Mouse (Mus musculus) hindbrain, postnatal 0 days (tissue): ENCODE measurements around the gene Plcb3. TPM values are rescaled to one million over a fixed set of nuclear protein-coding genes. Genes with fewer than 3 reads are reported as not detected.
A peak's percentile ranks its signal among the peaks of the same experiment; 100 is the strongest.

Source experiments
- ATAC-seq: fragments of 200-750 bp; cut with Nextera tagmentation; 2 replicates; pipeline ENCODE4 v1.8.0; 2017; ENCODE audit warnings: mild to moderate bottlenecking, moderate TSS enrichment, moderate library complexity
- DNase-seq: peaks from one replicate; pipeline ENCODE4 v3.0.0-alpha.2; 2015; ENCODE audit warnings: low spot score
- H3K27ac ChIP-seq: fragments of 300-500 bp; sonication (generic); 2 replicates; pipeline ENCODE4 v1.5.1; 2014; ENCODE audit warnings: mild to moderate bottlenecking
- H3K27me3 ChIP-seq: fragments of 300-500 bp; sonication (generic); 2 replicates; pipeline ENCODE4 v1.6.1; 2014; ENCODE audit warnings: low read length, mixed read lengths; ENCODE audit not compliant: insufficient read depth
- H3K36me3 ChIP-seq: fragments of 300-500 bp; sonication (generic); 2 replicates; pipeline ENCODE4 v1.6.1; 2014; ENCODE audit warnings: low read length, mixed read lengths; ENCODE audit not compliant: insufficient read depth
- H3K4me1 ChIP-seq: fragments of 300-500 bp; sonication (generic); 2 replicates; pipeline ENCODE4 v1.6.1; 2014; ENCODE audit warnings: antibody characterized with exemption, low read length, mixed read lengths; ENCODE audit not compliant: insufficient read depth
- H3K4me2 ChIP-seq: fragments of 300-500 bp; sonication (generic); 2 replicates; pipeline ENCODE4 v1.6.1; 2014; ENCODE audit warnings: low read depth, mild to moderate bottlenecking, low read length, moderate library complexity, mixed read lengths
- H3K4me3 ChIP-seq: fragments of 300-500 bp; sonication (generic); 2 replicates; pipeline ENCODE4 v1.5.1; 2014; ENCODE audit warnings: low read length
- H3K9ac ChIP-seq: fragments of 300-500 bp; sonication (generic); replicated peaks from 2 replicates; pipeline ENCODE4 v1.6.1; 2014; ENCODE audit warnings: mild to moderate bottlenecking, low read length, moderate library complexity, mixed read lengths
- H3K9me3 ChIP-seq: fragments of 300-500 bp; sonication (generic); 2 replicates; pipeline ENCODE4 v1.6.1; 2016; ENCODE audit warnings: low read length, mixed read lengths
- CTCF ChIP-seq: IDR thresholded peaks from 2 replicates; pipeline ENCODE4 v1.5.1; 2016; ENCODE audit warnings: antibody characterized with exemption, control low read depth, low read depth
- WGBS: fragments of 180-500 bp; shearing (Covaris S2); extraction: QIAGEN DNeasy Blood & Tissue Kit; methylation state at CpG from one replicate; pipeline ENCODE4 v1.1.7; 2014; 5-methylcytosine and 5-hydroxymethylcytosine counted together
- polyA plus RNA-seq: library from polyadenylated mRNA; unstranded; fragments of >200 nt; fragmentation: Nextera tagmentation; extraction: Ambion mirVana; gene quantifications from 2 replicates; pipeline ENCODE4 v1.2.1, GENCODE M21; 2015
- total RNA-seq: library from RNA; depleted of rRNA; stranded (reverse); fragments of >200 nt; gene quantifications from 2 replicates; pipeline ENCODE4 v1.2.3, GENCODE M21; 2014

Plcb3 gene
- total and polyA plus RNA-seq, 2 experiments from 2014 or later = 11.1 to 18.5 TPM

DNA sequence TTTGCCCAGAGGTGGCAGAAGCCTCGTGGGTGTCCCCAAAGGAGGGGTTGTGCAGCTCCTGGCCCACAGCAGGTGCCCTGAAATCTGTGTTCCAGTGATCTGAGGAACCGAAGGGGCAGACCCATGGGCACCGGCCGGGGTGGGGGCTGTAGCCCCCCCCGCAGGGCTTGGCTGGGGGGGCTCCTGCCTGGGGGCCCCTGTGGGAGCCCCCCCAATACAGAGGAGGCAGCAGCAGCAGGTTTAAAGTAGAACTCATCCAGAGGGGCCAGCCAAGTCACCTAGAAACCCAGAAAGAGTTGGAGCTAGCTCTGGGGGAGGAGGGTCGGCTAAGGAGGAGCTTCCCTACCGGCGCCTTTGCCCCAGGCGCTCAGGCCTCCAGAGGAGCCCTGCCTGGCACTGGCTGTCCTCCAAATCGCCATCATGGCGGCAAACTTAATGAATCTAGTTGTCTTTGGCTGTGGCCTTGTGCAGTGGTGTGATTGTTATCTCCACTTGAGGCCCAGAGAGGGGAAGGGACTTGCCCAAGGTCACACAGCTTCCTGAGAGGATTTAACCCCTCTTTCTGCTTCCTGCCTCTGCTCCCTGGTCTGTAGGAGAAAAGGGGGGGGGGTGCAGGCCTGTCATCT lies 5.7 kb downstream of the Plcb3 start:
- no peak for ATAC-seq
- H3K36me3 ChIP-seq = no peaks in the 10 kb centered on the region
- DNase-seq = no peak
- 0 out of 2 replicates have a peak, but pooled peaks cover 3% of the 10 kb centered on the region for H3K27me3 ChIP-seq
- no peak overlapping the region for H3K9ac ChIP-seq
- 16% methylated on average over 11 of the region's 11 CpGs for WGBS
- H3K27ac ChIP-seq = no peak overlapping the region
- no peaks in the 10 kb centered on the region for H3K9me3 ChIP-seq
- no peak for TF ChIP-seq CTCF
- H3K4me1 ChIP-seq = no peaks in the 10 kb centered on the region
- H3K4me3 ChIP-seq = no peak overlapping the region; the same call in 1 of the 2 replicates
- H3K4me2 ChIP-seq = peak overlapping the region; percentile 52; the same call in 1 of the 2 replicates

DNA sequence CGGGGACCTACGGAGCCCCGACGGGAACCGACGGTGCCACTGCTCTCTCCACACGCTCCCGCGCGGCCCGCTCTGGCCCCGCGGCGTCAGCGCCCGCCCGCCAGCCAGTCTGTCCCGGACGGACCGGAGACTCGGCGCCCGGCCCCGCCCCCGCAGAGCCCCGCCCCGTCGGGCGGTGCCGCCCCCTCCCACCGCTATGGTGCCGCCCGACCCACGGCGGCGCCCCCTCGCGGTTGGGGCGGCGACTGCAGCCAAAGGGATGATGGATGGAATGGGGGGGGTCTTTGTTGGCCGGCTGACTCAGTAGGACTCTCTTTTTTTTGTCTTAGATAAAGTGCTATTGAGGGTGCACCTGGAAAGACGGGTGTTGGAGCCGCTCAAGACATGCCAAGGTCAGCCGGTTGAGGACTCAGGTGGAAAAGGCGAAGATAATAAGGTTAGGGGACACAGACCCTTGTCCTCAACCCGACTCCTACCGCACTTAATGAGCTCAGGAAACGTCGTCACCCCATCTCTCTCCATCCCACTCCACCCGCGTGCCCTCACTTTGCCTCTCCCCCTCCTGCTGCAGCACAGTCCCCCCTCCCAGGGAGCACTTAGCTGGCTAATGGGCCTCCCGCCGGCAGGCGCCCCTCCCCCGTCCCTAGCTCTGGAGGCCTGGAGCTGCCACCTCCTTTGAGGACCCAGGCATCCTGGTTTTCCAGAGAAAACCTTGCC lies 6.4 kb downstream of the Plcb3 start:
- Histone ChIP-seq H3K36me3 (no peaks in the 10 kb centered on the region), H3K9ac (peak overlapping the region; percentile 35), H3K9me3 (no peaks in the 10 kb centered on the region), H3K4me3 (peak overlapping the region; percentile 41), H3K4me2 (peak overlapping the region; percentile 52), H3K27ac (no peak overlapping the region), H3K4me1 (no peaks in the 10 kb centered on the region), H3K27me3 (0 out of 2 replicates have a peak, but pooled peaks cover 3% of the 10 kb centered on the region)
- peak; percentile 50 for DNase-seq
- 1% methylated on average over 47 of the region's 55 CpGs for WGBS
- peak; percentile 30 for ATAC-seq
- peak; percentile 51 for TF ChIP-seq CTCF

DNA sequence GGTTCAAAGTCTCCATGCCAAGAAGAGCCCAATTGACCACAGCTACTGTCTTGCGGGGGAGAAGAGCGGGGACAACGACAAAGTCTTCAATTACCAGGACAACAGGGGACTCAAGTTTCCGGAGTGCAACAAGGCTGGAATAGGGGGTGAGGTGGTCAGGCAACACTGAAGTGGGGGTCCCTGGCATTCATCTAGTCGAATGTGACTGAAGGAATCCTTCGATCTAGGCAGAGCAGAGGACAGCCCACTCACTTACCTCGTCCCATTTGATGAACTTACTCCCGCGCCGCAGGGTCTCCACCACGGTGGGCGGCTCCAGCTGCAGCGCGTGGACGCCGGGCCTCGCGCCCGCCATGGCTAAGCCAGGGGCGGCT lies 7.0 kb downstream of the Plcb3 start:
- peak; percentile 6; the same call in 1 of the 2 replicates for ATAC-seq
- H3K4me1 ChIP-seq = no peaks in the 10 kb centered on the region
- peak overlapping the region; percentile 41 for H3K4me3 ChIP-seq
- H3K27me3 ChIP-seq = 0 out of 2 replicates have a peak, but pooled peaks cover 3% of the 10 kb centered on the region
- H3K36me3 ChIP-seq = no peaks in the 10 kb centered on the region
- DNase-seq = no peak
- peak overlapping the region; percentile 35 for H3K9ac ChIP-seq
- TF ChIP-seq CTCF = no peak
- H3K9me3 ChIP-seq = no peaks in the 10 kb centered on the region
- H3K4me2 ChIP-seq = peak overlapping the region; percentile 52
- no peak overlapping the region for H3K27ac ChIP-seq
- under 1% methylated on average over 17 of the region's 20 CpGs for WGBS

DNA sequence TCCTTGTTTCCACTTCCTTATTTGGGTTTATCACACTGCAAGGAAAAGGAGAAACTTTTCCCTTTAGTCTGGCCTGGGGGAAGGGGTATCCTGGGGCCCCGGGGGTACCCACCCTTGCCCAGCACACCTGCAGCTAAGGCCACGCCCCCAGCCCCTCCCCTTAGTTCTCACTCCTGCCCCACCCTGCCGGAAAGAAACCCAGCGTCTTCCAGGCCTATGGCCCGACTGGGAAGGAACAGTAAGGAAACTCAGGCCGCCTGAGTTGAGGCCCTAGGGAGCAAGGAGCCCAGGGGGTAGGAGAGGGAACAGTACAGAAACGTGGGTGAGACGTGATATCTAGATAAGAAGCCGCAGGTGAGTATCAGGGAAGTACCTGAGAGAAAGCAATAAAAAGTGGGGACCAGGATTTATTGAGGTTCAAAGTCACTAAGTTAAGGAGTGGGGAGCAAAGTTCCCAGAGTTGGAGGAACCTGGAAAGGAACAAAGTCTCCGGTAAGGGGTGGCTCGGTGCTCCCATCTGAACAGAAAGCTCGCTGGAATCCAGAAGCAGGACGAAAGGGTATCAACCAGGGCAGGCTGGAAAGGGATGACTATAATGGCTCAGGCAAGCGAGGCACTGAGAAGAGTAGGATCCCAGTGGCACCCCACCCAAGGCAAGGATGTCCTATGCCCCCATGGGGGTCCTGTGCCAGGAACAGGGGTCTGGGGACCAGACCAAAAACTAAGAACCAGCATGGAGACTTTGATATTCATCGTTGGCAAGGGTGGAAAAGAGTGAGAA lies 7.6 kb downstream of the Plcb3 start:
- H3K9me3 ChIP-seq = no peaks in the 10 kb centered on the region
- ATAC-seq (no peak), DNase-seq (no peak)
- H3K4me2 ChIP-seq = peak overlapping the region; percentile 52
- no peaks in the 10 kb centered on the region for H3K4me1 ChIP-seq
- TF ChIP-seq CTCF = no peak
- H3K27me3 ChIP-seq = 0 out of 2 replicates have a peak, but pooled peaks cover 3% of the 10 kb centered on the region
- no peaks in the 10 kb centered on the region for H3K36me3 ChIP-seq
- peak overlapping the region; percentile 35; the same call in 1 of the 2 replicates for H3K9ac ChIP-seq
- 17% methylated on average over 15 of the region's 15 CpGs for WGBS
- H3K27ac ChIP-seq = no peak overlapping the region
- H3K4me3 ChIP-seq = peak overlapping the region; percentile 41

DNA sequence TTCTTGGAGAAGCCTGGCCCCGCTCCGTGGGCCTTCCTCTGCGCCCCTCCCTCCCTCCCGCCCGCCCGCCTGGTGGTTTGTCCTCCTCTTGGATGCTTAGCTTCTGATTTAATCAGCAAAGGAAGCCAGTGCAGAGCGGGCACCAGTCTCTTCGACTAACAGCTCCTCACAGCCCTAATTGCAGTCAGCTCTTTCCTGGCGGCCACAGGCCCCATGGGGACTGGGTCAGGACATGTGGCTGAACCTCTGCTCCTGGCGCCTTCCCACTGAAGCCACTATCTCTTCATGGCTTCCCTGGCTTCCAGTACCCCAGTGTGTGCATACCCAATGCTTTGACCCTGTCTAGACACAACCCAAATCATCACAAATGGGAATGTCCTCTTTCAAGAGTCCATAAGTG lies 19.8 kb downstream of the Plcb3 start:
- ATAC-seq (no peak), DNase-seq (no peak)
- no peak overlapping the region for H3K4me3 ChIP-seq
- H3K4me2 ChIP-seq = no peak overlapping the region
- 0 out of 2 replicates have a peak, but pooled peaks cover 4% of the 10 kb centered on the region for H3K36me3 ChIP-seq
- no peak for TF ChIP-seq CTCF
- no peaks in the 10 kb centered on the region for H3K27me3 ChIP-seq
- 86% methylated on average over 10 of the region's 10 CpGs for WGBS
- H3K27ac ChIP-seq = no peak overlapping the region
- H3K4me1 ChIP-seq = peaks cover 14% of the 10 kb centered on the region
- no peak overlapping the region for H3K9ac ChIP-seq
- no peaks in the 10 kb centered on the region for H3K9me3 ChIP-seq

DNA sequence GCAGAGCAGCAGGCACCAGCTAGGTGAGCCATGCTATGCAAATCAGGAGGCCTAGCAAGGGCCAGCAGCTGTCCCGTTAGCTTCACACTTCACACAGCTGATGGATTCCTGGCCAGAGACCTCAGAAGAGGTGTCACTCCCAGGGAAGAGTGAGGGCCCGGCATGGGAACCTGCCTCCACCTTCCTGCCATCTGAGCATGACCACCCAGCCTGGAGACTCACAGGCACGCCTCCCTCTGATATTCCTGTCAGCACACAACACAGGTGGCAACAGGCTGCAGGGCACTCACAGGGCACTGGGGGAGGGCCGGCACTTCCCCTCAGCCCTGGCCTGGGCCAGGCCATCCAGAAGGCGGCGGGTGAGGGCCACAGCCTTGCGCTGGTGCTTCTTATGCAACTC lies 20.8 kb downstream of the Plcb3 start:
- H3K27ac ChIP-seq = no peak overlapping the region
- 0 out of 2 replicates have a peak, but pooled peaks cover 4% of the 10 kb centered on the region for H3K36me3 ChIP-seq
- no peak for TF ChIP-seq CTCF
- no peak overlapping the region for H3K4me3 ChIP-seq
- ATAC-seq (no peak), DNase-seq (no peak)
- H3K9me3 ChIP-seq = no peaks in the 10 kb centered on the region
- H3K4me2 ChIP-seq = no peak overlapping the region
- no peak overlapping the region for H3K9ac ChIP-seq
- WGBS = 81% methylated on average over 7 of the region's 7 CpGs
- H3K27me3 ChIP-seq = no peaks in the 10 kb centered on the region
- peaks cover 14% of the 10 kb centered on the region for H3K4me1 ChIP-seq
